Mouse (Mus musculus): ENCODE data around the gene Olfr218. TPM values are rescaled to one million over a fixed set of nuclear protein-coding genes. Genes with fewer than 3 reads are reported as not detected.

Olfr218 gene
- polyA plus RNA-seq, 1 experiment from 2014 or later, result not detected

- H3K27ac ChIP-seq (ENCODE audit: low read depth, low read length), result no peak overlapping the region
- ATAC-seq (replicated peaks; ENCODE audit: low FRiP score), result no peak
- no peak overlapping the region for H3K4me2 ChIP-seq (ENCODE audit: low read depth, low read length, severe bottlenecking)
- 90% methylated on average over 3 of the region's 3 CpGs for WGBS
- no peaks in the 10 kb centered on the region for H3K36me3 ChIP-seq (ENCODE audit: control insufficient read depth, insufficient read depth, low read length)
- no peaks in the 10 kb centered on the region for H3K4me1 ChIP-seq (replicated peaks; ENCODE audit: control insufficient read depth, insufficient read depth, low read length)
- H3K4me3 ChIP-seq (ENCODE audit: low read depth, low read length), result no peak overlapping the region
- H3K9me3 ChIP-seq (ENCODE audit: control insufficient read depth, low read length), result no peaks in the 10 kb centered on the region
- DNase-seq (ENCODE audit: low spot score), result no peak
- no peak overlapping the region for H3K9ac ChIP-seq (ENCODE audit: low read length)
- H3K27me3 ChIP-seq (ENCODE audit: control insufficient read depth, insufficient read depth, low read length), result no peaks in the 10 kb centered on the region
Observed at GRCm38 (mm10) chr1:173249888-173250287, 52.3 kb downstream of the Olfr218 start.

Other genes with a start within 250 kb of the Olfr218 start
- not detected in 2 replicates for gene Olfr16, start 247.4 kb upstream of the Olfr218 start, polyA plus RNA-seq (2014; fragmentation: Nextera tagmentation; extraction: Ambion mirVana)
- gene Olfr1408, start 60.4 kb upstream of the Olfr218 start, polyA plus RNA-seq (2014; fragmentation: Nextera tagmentation; extraction: Ambion mirVana), result not detected in 2 replicates
- gene Olfr1406, start 7.2 kb upstream of the Olfr218 start, polyA plus RNA-seq (2014; fragmentation: Nextera tagmentation; extraction: Ambion mirVana), result not detected in 2 replicates
- gene Olfr1404, start 14.6 kb downstream of the Olfr218 start, polyA plus RNA-seq (2014; fragmentation: Nextera tagmentation; extraction: Ambion mirVana), result not detected in 2 replicates
- not detected in 2 replicates for gene Fcer1a, start 29.4 kb downstream of the Olfr218 start, polyA plus RNA-seq (2014; fragmentation: Nextera tagmentation; extraction: Ambion mirVana)
- not detected in 2 replicates for gene Olfr418, start 68.2 kb downstream of the Olfr218 start, polyA plus RNA-seq (2014; fragmentation: Nextera tagmentation; extraction: Ambion mirVana)
- gene Mptx2, start 80.0 kb downstream of the Olfr218 start, polyA plus RNA-seq (2014; fragmentation: Nextera tagmentation; extraction: Ambion mirVana), result not detected in 2 replicates
- 3.8 and 4.5 TPM in 2 replicates for gene Ackr1, start 135.9 kb downstream of the Olfr218 start, polyA plus RNA-seq (2014; fragmentation: Nextera tagmentation; extraction: Ambion mirVana)
- gene Aim2, start 153.1 kb downstream of the Olfr218 start, polyA plus RNA-seq (2014; fragmentation: Nextera tagmentation; extraction: Ambion mirVana), result 4.3 and 5.8 TPM in 2 replicates
- gene Cadm3, start 169.9 kb downstream of the Olfr218 start, polyA plus RNA-seq (2014; fragmentation: Nextera tagmentation; extraction: Ambion mirVana), result 15.6 and 16.0 TPM in 2 replicates